Mouse (Mus musculus) lung, adult 2 months (tissue): Measurements from ENCODE around the gene Gm13276.
"Not testable (repeated sequence)": the region's sequence is repeated elsewhere in the genome, so short reads cannot be mapped to it uniquely, and the experiment has no call there.

ENCODE experiments used
- CTCF ChIP-seq: fragments of 200-500 bp; IDR thresholded peaks from 2 replicates; pipeline ENCODE4 v1.5.1; 2011; ENCODE audit warnings: mild to moderate bottlenecking, low read length, control low read depth; ENCODE audit not compliant: insufficient read depth
- POLR2A ChIP-seq: fragments of 200-500 bp; IDR thresholded peaks from 2 replicates; pipeline ENCODE4 v1.6.1; 2011; ENCODE audit warnings: low read depth, mild to moderate bottlenecking, control low read depth, low read length, borderline replicate concordance; ENCODE audit errors: extremely low read depth

- not testable (repeated sequence) for TF ChIP-seq CTCF
- peak; percentile 46; the same call in 1 of the 2 replicates for TF ChIP-seq POLR2A
Measured at GRCm38 (mm10) chr4:88756581-88757513, 28.7 kb upstream of the Gm13276 start.
